Mouse (Mus musculus) thymus, postnatal 10 days (tissue): Measurements from ENCODE around the gene Gcnt2.

Experiments
- DNase-seq, 2 experiments: peaks; one replicate each; pipeline ENCODE4 v3.0.0; 2021; ENCODE audit warnings: low spot score in 2 of 2

The Gcnt2 gene

DNA sequence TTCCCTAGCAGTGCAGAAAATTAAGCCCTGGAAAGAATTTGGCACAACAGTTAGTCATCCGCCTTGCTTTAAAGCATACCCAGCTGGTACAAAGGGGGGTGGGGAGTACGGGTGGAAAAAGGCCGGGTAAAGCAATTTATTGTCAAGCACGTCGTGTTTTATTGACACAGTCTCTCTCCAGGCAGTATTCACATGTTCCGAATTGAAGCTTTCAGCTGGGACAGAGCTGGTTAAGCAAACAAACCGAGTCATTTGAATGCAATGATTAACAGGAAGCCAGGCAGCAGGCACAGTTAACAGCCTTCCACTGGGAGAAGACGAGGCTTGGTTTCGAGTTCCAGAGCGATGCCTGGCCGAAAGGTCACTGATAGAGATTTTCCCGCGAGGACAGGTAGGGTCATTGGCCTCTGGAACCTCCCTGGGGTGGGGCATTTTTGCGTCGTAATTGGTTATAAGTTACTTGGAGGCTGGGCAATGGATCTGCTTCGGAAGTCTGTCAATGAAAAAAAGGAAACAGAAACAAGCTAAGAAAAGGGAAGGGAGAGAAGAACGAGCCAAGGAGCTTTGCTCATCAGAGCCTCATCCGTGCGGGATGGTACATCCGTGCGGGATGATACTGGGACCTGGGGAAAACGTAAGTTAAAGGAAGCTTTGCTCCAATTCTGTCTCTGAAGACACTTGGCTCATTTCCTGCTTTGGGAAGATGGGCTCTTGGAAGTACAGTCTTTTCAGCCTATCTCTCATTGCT, at the start of gene Gcnt2:
Gcnt2 (plus strand) TSS at position 103 of the 748 bp plus-strand sequence.
- DNase-seq = no peak

DNA sequence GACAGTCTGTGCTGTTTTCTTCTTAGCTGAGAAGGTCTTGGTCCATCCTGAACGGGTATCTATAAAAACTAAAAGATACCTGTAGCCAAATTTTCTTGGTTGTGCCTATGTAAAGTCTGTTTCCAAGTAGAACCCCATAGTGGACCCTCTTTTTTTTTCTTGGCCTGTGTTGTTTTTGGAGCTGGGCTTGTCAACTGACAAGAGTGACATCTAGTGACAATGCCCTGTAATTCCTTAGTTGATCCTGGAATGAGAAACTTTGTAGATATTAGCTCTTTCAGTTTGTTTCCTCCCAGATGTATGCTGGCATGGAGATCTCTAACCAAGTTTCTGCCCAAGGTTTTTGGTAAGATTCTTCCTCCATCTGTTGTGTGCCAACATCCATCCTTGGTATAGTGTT, 38.9 kb upstream of the Gcnt2 start:
- no peak for DNase-seq

DNA sequence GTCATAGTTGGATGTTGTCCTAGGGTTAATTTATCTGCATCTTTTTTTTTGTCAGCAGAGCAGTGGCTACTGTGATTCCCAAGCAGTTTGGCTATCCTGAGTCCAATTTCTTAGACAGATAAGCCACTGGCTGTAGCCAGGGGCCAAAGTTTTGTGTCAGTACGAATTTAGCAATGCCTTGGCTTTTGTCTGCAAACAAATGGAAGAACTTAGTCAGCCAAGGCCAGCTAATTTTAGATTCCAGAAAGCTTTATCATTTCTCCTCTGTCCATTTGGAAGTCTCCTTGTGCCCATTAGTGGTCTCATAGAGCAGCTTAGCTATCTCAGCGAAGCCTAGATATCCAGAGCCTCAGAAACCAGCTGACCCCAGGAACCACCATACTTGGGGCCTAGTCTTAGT, 37.6 kb upstream of the Gcnt2 start:
- DNase-seq = no peak

DNA sequence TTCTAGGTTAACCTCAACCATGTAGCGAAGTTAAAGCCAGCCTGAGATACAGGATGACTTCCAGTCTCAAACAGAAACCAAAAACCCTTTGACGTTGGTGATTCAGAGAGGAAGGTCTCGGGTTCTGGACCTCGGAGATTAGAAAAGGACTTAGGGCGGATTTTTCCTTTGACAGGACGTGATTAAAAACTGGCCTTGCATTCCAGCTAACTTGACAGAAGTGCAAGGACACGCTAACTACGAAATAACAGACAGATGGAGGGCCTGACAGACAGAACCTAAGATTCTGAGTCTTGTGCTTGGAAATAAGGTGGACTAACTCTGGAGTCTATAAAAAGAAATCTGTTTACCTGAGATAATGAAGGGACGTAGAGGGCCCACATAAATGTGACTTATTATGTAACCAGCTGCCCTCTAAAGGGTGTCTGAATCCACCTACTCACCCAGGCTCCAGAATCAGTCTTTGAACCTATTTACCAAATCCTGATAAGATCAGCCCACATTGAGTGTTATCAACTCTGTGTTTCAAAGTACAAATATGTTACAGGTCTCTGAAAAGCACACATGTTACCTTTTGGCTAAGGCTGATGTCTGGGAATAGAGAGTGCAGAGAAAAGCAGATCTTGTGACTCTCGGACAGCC, 18.3 kb upstream of the Gcnt2 start:
- DNase-seq = no peak

DNA sequence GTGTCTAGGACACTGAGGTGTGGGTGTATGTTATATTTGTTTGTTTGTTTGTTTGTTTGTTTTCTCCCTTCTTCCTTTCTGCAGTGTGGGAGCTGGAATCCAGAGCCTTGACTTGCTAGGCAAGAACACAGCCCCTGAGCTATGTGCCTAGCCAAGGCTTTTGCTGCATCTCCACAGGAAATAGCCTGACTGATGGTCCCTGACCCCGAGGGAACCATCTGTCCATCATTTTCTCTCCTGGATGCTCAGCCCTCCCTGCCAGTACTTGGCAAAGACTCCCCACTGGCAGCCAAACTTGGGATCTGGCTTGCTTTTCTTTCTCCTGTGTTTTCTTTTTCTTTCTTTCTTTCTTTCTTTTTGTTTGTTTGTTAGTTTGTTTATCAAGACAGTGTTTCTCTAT, 17.4 kb upstream of the Gcnt2 start:
- no peak for DNase-seq

DNA sequence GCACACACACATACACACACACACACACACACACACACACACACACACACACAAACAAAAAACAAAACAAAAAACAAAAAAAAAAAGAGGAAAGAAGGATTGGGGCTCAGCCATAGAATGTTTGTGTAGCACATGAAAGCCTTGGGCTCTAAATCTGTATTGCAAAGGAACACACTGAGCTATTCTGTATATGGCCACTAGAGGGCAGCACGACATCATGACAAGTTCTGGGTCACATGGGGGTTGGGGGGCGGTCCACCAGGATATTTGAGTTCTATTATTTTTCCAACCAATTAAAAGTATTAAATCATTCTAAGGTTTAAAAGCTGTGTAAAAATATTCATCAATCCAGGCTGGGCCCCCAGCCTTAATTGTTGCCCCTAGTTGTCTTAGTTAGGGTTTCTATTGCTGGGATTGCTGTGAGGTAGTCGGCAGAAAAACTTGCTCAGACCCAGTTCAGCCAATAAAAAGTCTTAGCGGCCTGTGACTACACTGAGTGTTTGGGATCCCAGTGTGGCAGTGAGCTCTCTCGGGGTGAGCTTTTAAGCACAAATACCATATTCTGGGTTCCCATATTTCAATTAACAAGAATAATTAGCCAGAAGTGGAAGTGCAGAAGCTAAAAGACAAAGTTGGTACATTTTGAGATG, 16.0 kb upstream of the Gcnt2 start:
- DNase-seq = peak; percentile 34 to 67

DNA sequence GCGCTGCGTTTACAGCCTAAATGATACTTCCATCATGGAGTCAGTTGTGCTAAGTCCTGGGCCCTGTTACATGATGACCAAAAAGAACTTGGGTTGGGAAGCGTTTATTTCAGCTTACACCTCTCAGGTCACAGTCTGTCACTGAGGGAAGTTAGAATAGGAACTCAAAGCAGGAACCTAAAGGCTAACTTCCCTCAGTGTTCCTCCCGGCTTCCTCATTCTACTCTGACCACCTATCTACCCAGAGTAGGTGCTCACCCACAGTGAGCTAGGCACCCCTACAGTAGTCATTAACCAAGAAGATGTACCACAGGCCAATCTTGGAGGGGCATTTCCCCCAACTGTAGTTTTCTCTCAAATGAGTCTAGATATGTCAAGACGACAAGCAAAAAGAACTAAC, 15.4 kb upstream of the Gcnt2 start:
- no peak for DNase-seq

DNA sequence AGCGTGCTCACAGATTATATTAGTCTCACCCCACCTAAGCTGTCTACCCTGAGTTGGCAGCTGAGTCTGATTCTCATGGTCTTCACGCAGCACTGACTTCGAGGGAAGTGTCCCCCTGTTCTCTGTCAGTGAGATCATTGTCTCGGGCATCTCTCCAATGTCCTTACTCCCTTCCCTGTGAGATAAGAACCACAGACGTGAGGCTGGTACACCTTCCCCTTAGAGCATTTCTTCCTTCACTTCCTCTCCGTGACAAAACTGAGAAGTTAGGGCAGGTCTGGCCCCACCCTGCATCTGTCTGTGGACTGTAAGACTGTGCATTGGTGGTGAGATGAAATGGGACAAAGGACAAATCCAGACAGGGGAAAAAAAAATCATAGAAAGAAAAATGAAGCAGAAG, 13.6 kb upstream of the Gcnt2 start:
- no peak for DNase-seq

DNA sequence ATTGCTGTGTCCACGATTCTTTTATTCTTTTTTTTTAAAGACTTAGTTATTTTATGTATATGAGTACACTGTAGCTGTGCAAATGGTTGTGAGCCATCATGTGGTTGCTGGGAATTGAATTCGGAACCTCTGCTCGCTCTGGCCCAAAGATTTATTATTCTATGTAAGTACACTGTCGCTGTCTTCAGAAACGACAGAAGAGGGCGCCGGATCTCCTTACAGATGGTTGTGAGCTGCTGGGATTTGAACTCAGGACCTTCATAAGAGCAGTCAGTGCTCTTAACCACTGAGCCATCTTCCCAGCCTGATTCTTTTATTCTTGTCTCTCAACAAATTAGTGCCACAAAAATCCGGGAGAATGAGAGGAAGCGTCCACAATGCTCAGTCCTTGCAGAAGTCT, 13.2 kb upstream of the Gcnt2 start:
- DNase-seq = no peak

DNA sequence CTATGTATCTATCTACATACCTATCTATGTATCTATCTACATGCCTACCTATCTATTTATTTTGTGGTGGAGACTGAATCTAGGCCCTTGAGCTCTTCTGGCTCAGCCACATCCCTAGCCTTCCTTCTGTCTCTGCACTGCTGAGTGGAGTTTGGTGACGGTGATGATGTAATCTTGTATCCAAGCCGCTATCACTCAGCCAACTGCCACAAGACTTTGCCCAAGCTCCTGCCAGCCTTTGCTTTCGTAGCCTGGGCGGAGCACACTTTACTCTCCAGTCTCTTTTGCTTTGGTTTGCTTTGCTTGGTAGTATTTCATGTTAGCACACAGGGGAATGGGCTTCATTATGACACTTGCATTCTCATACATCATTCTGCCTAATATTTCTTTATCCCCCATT, 11.7 kb upstream of the Gcnt2 start:
- no peak for DNase-seq

DNA sequence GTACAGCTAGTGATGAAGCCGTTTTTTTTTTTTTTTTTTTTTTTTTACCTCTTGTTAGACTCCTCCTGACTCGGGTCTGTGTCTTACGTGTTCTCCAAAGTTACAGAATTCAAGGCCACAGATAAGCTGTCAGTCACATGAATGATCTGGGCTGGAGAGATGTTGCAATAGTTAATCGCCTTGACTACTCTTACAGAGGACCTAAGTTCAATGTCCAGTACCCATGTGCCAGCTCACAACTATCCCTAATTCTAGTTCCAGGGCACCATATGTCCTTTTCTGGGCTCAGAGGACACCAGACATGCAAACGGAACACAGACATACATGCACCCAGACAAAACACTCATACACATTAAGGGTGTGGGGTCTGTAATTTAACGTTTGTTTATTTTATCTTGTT, 8.9 kb upstream of the Gcnt2 start:
- DNase-seq = no peak

DNA sequence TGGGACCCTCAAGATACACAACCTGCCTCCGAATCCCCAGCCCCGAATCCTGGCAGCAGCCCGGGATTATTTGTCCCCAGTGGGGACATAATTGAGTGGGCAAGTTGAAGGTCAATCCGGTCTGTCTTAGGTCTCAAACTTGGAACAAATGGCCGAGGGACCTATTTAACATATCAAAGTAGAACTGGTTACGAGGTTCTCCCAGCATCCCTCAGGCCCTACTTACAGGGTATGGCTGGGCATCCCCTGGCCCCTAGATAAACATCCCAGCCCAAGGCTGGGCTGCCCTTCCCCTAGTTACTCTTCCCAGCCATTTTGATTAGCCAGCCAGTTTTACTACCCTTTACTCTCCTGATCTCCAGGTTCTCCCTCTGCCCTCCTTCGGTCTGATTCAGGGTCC, 8.3 kb upstream of the Gcnt2 start:
- no peak for DNase-seq

DNA sequence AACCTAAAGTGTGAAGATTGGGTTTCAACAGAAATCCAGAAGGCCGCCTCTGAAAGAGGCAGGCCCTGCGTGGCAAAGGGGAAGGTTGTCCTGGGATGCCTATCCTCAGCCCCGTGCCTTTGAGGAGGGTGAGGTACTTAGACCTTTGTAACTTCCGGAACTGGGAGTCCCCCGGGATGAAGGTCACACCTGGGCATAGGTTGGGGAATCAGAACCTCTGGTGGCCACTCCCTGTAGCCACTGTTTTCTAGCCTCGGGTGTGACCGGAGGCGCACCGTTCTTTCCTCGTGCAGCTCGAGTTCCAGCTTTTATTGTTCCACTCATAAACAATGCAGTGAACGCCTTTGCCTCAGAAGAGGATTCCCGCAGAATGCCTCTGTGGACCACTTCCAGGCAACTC, 7.6 kb upstream of the Gcnt2 start:
- DNase-seq = no peak

DNA sequence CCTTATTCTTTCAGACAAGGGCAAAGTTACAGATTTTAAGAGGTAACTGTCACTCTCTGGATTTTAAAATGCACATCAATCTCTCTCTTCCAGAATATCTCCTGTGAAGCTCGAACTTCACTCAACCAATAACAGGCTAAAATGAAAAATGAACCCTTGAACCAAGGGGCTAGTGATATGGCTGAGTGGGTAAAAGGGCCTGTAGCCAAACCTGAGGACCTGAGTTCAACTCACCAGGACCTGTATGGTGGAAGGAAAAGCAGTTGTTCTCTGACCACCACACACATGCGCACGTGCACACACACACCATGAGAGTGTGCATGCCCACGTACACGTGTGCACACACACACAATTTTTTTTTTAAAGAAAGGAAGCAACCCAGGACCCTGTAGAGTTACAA, 6.8 kb upstream of the Gcnt2 start:
- DNase-seq = no peak

DNA sequence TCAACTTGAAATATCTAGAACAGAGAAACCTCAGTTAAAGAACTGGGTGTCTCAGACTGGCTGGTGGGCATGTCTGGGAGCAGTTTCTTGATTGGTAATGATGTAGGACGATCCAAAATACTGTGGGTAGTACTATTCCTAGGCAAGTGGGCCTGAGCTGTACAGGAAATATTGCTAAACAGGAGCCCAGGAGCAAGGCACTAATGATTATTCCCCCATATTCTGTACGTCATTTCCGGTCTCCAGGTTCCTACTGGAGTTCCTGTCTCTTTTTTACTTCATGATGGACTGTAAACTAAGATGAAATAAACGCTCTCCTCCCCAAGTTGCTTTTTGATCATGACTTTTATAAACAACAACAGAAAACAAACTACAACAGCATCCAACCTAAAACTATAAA, 5.7 kb upstream of the Gcnt2 start:
- no peak for DNase-seq

DNA sequence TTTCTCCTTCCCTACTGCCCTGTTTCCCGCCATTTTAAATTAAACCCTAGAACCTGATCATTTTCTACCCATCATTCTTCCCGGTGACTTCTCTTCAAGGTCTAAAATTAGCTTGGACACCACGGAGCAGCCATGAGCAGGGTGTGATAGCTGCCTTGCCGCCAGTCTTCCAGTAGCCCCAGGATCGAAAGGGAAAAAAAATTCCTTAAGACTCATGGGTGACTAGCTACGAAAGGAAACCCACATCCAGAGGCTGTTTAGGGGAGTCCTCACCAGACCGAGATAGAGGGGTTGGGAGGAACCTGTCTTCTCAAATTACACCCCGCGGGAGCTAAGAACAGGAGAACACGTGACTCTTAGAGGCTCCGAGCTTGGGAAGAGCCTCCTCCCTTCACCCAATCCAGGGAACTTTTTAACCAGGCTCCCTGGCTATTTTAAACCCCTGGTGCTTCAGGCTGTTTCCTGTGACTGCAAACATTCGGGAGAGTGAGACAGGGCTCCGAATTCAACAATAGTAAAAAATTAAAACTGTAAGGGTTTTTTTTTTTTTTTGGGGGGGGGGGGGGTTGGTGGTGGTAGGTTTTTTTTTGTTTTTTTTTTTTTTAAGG, 5.0 kb upstream of the Gcnt2 start:
- no peak for DNase-seq

DNA sequence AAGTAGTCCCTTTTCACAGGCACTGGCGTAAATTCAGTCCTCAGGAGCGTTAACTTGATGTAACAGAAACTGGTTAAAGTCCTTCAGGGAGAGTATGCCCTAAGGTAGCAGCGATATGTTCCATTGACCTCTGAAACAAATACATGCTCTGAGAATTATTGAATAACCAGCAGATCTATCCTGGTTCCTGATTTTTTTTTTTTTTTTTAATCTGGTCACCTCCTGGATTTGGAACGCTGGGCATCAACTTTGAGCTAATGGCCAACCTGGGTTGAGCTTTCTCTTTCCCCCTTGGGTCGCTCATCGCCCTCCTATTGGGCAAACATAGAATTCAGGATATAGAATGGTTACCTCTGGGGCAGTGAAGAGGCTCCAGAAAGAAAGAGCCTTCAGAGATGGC, 4.3 kb upstream of the Gcnt2 start:
- no peak for DNase-seq

DNA sequence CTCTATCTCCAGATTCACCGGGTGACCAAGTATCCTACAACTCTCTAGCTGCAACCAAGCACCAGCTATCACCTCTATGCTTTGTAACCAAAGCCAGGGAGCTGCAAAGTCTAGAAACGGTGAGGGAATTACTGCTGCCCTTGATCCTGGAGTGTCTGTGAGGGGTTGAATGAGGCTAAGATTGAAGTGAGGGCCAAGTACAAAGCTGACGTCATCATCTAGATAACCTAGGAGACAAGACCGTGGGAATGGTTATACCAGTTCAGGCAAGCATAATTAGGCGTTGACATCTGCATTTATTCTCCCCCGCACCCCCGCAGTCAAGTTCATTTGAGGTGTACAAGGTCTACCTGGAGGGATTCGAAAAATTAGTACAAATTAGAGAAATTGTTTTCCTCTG, 2.8 kb upstream of the Gcnt2 start:
- no peak for DNase-seq

DNA sequence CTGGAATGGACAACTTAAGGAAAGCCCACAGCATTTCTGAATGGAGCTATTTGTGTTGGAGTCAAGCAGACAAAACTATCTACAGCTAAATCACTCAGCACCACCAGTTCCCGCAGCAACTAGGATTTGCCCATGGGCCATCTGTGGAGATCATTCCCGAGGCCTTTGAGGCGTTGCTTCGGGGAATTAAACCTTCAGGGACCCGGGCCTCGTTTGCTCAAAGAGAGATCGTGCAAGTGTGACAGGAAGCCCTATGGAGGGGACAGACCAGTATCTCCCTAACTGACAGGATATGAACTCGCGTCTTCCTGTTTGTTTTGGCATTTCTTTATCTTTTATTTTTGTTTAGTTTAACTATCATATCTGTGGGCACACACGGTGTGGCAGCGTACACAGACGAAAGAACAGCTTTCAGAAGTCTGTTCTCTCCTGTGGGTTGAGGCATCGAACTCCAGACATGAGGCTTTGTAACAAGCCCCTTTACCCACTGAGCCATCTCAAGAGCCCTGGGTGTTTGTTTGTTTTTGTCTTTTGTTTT, 2.2 kb upstream of the Gcnt2 start:
- no peak for DNase-seq

DNA sequence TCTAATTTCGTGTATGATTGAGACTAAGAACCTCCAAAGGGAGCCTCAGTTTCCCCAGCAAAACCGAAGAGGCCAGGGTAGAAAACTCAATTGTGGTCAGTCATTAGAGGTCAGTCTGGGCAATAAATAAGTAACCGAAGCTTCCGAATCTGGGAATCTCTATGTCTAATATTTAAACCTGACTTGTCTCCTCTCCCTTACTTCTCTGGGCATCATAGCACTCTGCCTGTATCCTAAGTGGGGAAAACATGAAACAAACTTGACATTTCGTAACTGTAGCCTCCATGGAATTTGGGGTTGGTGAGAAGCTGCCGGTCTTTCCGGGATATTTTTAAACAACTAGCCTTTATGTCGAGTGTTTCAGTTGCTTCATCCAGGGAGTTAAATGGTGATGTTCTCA, 329 bp upstream of the Gcnt2 start:
- no peak for DNase-seq

DNA sequence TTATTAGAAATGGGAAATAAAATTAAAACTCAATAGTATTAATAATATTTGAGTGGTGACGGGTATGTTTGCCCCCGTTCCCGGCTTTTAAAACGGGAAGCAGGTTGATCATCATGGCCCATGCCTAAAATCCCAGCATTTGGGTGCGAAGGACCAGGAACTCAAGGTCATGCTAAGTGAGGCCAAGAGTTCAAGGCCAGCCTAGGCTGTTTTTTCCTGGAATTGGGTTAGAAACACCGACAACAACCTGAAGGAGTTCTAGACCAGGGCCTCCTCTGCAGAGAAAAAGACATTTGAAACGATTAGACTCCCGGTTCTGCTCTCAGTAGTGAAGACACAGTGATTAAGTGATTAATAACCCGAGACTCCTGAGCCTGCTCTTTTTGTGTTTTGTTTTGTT, 3.5 kb downstream of the Gcnt2 start:
- no peak for DNase-seq

DNA sequence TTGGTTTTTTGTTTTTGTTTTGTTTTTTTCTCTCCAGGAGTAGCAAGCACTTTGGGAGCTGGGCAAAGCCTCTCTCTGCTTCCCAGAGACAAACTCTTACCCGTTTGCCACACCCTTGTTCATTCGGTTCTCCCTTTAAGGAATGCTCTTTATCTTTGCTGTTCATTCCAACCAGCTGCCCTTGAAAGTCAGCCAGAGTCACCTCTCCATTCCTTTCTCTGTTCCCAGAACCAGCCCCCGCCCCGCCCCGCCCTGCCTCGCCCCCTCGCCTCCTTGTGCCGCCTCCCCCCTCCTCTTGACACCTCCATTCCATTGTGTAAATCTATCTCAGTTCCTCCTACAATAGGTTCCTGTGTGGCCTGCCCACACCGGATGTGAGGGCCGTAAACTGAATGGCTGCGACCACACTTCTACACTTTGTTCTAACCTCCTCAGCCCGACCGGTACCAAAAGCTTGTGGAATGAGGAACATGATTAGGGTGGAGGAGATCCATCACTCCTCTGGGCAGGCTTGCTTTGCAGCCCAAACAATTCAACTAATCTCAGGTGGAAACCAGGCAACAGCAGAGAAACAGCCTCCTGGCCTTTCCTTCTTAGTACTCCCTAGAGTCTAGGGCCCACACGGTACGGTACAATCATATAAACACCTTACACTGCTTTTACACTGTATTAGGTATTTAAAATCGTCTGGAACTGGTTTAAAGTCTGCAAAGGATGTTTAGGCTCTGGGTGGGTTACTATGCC, 9.5 kb downstream of the Gcnt2 start:
- DNase-seq = no peak
